Mouse (Mus musculus): Measurements from ENCODE around the gene Smad3. TPM values are rescaled to one million over a fixed set of nuclear protein-coding genes. Genes with fewer than 3 reads are reported as not detected.

The Smad3 gene
- polyA plus RNA-seq, 1 experiment = 30.2 TPM

DNA sequence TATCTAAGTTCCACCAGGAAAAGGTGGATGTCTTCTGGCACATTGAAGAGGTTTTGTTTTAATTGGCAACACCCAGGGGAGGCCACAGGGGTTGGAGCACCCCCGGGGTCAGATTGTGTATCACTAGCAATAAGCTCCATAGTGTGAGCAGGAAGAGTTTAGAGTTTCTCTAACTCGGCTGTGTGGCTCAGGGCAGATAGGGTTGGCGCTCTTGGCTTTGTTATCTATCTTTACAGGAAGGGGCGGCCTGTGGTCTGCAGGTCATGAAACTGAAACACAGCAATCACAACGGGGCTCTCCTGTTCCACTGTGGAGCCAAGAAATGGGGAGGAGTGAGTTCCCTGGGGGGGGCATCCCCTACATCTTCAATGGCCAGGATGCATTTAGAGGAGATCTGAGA is 27.7 kb upstream of the Smad3 start:
- 17% methylated on average over 5 of the region's 5 CpGs for WGBS
- Histone ChIP-seq H3K27me3 (ENCODE audit: control insufficient read depth, insufficient read depth, low read length) (no peaks in the 10 kb centered on the region), H3K4me1 (ENCODE audit: control insufficient read depth, insufficient read depth, insufficient read length) (peaks cover 15% of the 10 kb centered on the region; the same call in 1 of the 2 replicates), H3K27ac (ENCODE audit: insufficient read depth, low read length) (no peak overlapping the region), H3K36me3 (ENCODE audit: control insufficient read depth, insufficient read depth, low read length) (no peaks in the 10 kb centered on the region), H3K4me3 (ENCODE audit: extremely low read depth, insufficient read depth, insufficient read length) (no peak overlapping the region)
- no peak for DNase-seq (ENCODE audit: low read depth in 1 of 2, low spot score in 2 of 2)
- TF ChIP-seq CTCF (IDR thresholded peaks at IDR 0.05; ENCODE audit: extremely low read depth, insufficient read depth, insufficient read length, insufficient replicate concordance) = no peak
- no peak for TF ChIP-seq POLR2A (IDR thresholded peaks at IDR 0.05; ENCODE audit: low read depth, low read length)

DNA sequence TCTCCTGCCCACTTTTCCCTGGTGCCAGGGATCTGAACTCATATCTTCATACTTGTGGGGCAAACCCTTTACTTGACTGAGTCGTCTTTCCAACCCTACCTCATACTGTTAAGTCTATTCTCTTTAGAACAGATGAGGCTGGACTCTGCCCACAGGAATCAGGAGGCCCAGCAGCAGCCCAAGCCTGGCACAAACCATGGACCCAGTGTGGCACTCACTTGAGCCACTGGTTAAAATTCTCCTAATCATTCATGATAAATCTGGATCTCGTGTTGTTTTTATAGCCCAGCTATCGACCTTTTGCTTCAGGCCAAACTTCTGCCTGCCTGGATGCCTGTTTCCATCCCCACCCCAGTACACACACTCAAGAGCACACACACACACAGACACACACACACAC is 26.8 kb upstream of the Smad3 start:
- H3K27ac ChIP-seq (ENCODE audit: insufficient read depth, low read length) = no peak overlapping the region
- TF ChIP-seq CTCF (IDR thresholded peaks at IDR 0.05; ENCODE audit: extremely low read depth, insufficient read depth, insufficient read length, insufficient replicate concordance) (no peak), POLR2A (IDR thresholded peaks at IDR 0.05; ENCODE audit: low read depth, low read length) (no peak)
- H3K27me3 ChIP-seq (ENCODE audit: control insufficient read depth, insufficient read depth, low read length) = no peaks in the 10 kb centered on the region
- H3K36me3 ChIP-seq (ENCODE audit: control insufficient read depth, insufficient read depth, low read length) = no peaks in the 10 kb centered on the region
- peaks cover 15% of the 10 kb centered on the region; the same call in 1 of the 2 replicates for H3K4me1 ChIP-seq (ENCODE audit: control insufficient read depth, insufficient read depth, insufficient read length)
- 89% methylated on average over 3 of the region's 3 CpGs for WGBS
- H3K4me3 ChIP-seq (ENCODE audit: extremely low read depth, insufficient read depth, insufficient read length) = no peak overlapping the region
- no peak for DNase-seq (ENCODE audit: low read depth in 1 of 2, low spot score in 2 of 2)

DNA sequence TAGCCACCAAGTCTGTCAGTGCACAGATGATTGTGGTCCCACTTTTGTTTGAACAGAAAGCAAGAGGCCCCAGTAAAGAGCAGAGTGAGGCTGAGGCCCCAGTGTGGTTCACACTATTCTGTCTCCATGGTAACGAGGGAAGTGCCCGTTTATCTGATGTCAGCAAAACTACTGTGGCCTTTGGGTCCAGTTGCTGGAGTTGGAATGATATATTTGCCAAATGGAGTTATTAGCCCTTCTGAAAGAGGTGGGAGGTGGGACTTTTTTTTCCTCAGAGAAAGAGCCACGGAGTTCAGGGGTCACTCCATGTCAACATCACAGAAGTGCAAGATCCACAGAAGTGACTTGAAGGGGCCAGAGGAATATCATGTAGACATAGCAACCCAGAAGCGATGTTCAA is 24.9 kb upstream of the Smad3 start:
- Histone ChIP-seq H3K27ac (ENCODE audit: insufficient read depth, low read length) (no peak overlapping the region), H3K4me3 (ENCODE audit: extremely low read depth, insufficient read depth, insufficient read length) (no peak overlapping the region), H3K4me1 (ENCODE audit: control insufficient read depth, insufficient read depth, insufficient read length) (peaks cover 15% of the 10 kb centered on the region; the same call in 1 of the 2 replicates), H3K36me3 (ENCODE audit: control insufficient read depth, insufficient read depth, low read length) (no peaks in the 10 kb centered on the region), H3K27me3 (ENCODE audit: control insufficient read depth, insufficient read depth, low read length) (no peaks in the 10 kb centered on the region)
- DNase-seq (ENCODE audit: low read depth in 1 of 2, low spot score in 2 of 2) = no peak
- WGBS = 58% methylated on average over 4 of the region's 4 CpGs
- TF ChIP-seq CTCF (IDR thresholded peaks at IDR 0.05; ENCODE audit: extremely low read depth, insufficient read depth, insufficient read length, insufficient replicate concordance) (no peak), POLR2A (IDR thresholded peaks at IDR 0.05; ENCODE audit: low read depth, low read length) (no peak)

DNA sequence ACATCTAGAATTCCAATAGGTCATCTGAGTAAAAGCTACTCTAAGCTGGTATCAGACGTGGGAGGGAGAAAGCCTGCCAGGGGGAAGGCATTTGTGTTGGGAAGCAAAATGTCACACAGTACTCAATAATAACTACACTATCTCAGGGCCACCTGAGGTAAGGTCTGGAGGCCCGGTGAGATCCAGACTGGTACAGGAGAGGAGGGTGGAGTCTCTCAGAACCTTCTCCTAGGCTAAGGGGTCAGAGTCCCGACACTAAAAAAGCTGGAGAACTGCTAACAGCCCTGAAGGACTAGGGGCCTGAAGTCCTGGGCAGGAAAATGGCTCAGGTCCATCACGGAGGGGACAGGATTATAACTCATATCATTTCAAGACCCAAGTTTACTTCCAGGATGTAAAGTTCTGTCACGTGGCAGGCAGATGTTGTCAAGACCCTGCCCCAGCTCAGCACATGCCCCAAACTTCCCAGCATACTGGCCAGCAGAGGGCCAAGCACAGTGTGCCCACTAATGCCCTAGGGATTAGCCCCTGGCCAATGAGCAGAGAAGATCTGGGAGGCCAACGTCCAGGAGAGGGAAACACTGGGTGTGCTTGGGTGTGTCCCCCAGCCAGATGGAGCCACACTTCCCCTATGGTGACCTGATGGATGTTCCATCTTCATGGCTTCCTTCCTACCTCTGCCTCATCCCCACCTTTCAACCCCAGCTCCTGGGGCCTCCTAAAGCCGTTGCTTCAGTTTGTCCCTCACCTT is 24.1 kb upstream of the Smad3 start:
- no peaks in the 10 kb centered on the region for H3K36me3 ChIP-seq (ENCODE audit: control insufficient read depth, insufficient read depth, low read length)
- no peak overlapping the region for H3K27ac ChIP-seq (ENCODE audit: insufficient read depth, low read length)
- TF ChIP-seq CTCF (IDR thresholded peaks at IDR 0.05; ENCODE audit: extremely low read depth, insufficient read depth, insufficient read length, insufficient replicate concordance) (no peak), POLR2A (IDR thresholded peaks at IDR 0.05; ENCODE audit: low read depth, low read length) (no peak)
- no peaks in the 10 kb centered on the region for H3K27me3 ChIP-seq (ENCODE audit: control insufficient read depth, insufficient read depth, low read length)
- no peak overlapping the region for H3K4me3 ChIP-seq (ENCODE audit: extremely low read depth, insufficient read depth, insufficient read length)
- H3K4me1 ChIP-seq (ENCODE audit: control insufficient read depth, insufficient read depth, insufficient read length) = peaks cover 15% of the 10 kb centered on the region; the same call in 1 of the 2 replicates
- no peak for DNase-seq (ENCODE audit: low read depth in 1 of 2, low spot score in 2 of 2)
- 80% methylated on average over 7 of the region's 7 CpGs for WGBS

DNA sequence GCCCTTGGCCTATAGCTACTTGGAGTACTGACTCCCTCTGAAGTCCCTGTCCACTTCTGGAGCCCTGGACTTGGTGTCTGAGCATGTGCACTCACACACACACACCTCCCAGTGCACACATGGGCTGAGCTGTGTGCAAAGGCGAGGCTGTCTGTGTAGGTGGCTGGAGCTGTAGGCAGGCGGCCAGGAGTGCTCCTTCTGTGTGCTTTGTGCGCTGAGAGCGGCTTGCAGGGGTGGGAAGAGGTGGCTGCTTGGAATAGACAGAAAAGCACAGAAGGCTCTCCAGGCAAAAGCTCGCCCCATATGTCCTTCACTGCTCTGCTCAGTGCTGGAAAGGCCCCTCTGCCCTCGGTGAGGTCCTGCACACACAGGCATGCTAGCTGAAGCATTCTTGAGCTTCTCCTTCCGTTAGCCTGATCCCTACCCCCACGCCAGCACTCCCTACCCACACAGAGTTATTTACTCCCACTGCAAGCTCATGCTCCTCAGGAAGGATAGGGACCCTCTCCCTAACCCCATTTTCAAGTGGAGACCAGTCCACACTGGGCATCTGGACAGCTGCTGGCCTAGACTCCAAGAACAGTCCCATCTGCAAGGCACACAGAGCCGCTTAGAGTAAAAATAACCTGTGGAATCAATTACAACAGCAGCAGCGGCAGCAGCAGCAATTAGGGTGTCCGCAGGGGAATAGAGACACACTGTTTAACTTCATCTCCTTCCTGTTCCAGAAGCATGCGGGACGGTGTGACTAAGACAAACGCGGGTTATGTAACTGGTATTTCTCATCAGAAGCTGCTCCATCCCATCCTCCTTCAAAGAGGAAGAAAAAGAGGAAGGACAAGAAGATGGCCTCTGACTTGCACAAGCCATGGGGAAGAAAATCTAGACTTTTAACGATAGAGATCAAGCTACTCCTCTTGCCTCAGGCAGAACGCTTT is 22.4 kb upstream of the Smad3 start:
- TF ChIP-seq POLR2A (IDR thresholded peaks at IDR 0.05; ENCODE audit: low read depth, low read length) (no peak), CTCF (IDR thresholded peaks at IDR 0.05; ENCODE audit: extremely low read depth, insufficient read depth, insufficient read length, insufficient replicate concordance) (no peak)
- WGBS = 45% methylated on average over 17 of the region's 17 CpGs
- Histone ChIP-seq H3K4me3 (ENCODE audit: extremely low read depth, insufficient read depth, insufficient read length) (no peak overlapping the region), H3K36me3 (ENCODE audit: control insufficient read depth, insufficient read depth, low read length) (no peaks in the 10 kb centered on the region), H3K27me3 (ENCODE audit: control insufficient read depth, insufficient read depth, low read length) (no peaks in the 10 kb centered on the region), H3K4me1 (ENCODE audit: control insufficient read depth, insufficient read depth, insufficient read length) (peaks cover 2% of the 10 kb centered on the region; the same call in 1 of the 2 replicates), H3K27ac (ENCODE audit: insufficient read depth, low read length) (peak overlapping the region; percentile 47)
- no peak for DNase-seq (ENCODE audit: low read depth in 1 of 2, low spot score in 2 of 2)

- no peaks in the 10 kb centered on the region for H3K4me1 ChIP-seq (ENCODE audit: control insufficient read depth, insufficient read depth, insufficient read length)
Measured at GRCm38 (mm10) chr9:63776735-63777134, 18.9 kb upstream of the Smad3 start.

More at GRCm38 (mm10) chr9:63776735-63777134, 18.9 kb upstream of the Smad3 start:
- 64% methylated on average over 3 of the region's 3 CpGs for WGBS
- no peak overlapping the region for H3K27ac ChIP-seq (ENCODE audit: insufficient read depth, low read length)
- no peak overlapping the region for H3K4me3 ChIP-seq (ENCODE audit: extremely low read depth, insufficient read depth, insufficient read length)
- H3K36me3 ChIP-seq (ENCODE audit: control insufficient read depth, insufficient read depth, low read length) = no peaks in the 10 kb centered on the region
- no peaks in the 10 kb centered on the region for H3K27me3 ChIP-seq (ENCODE audit: control insufficient read depth, insufficient read depth, low read length)
- TF ChIP-seq CTCF (IDR thresholded peaks at IDR 0.05; ENCODE audit: extremely low read depth, insufficient read depth, insufficient read length, insufficient replicate concordance) (no peak), POLR2A (IDR thresholded peaks at IDR 0.05; ENCODE audit: low read depth, low read length) (no peak)
- DNase-seq (ENCODE audit: low read depth in 1 of 2, low spot score in 2 of 2) = no peak

Data from spleen, adult 2 months (tissue).